Mouse (Mus musculus) testis, postnatal 10 days (tissue): ENCODE data around the gene Tnfaip6.
"Not testable (repeated sequence)": the region's sequence is repeated elsewhere in the genome, so short reads cannot be mapped to it uniquely, and the experiment has no call there.

ENCODE experiments used
- DNase-seq: peaks from one replicate; pipeline ENCODE4 v3.0.0; 2021; ENCODE audit warnings: low spot score

Gene Tnfaip6

GRCm38 (mm10) chr2:52037882-52038281, at the start of gene Tnfaip6:
TSS of gene Tnfaip6 (plus strand) at chr2:52038009.
- peak; percentile 57 for DNase-seq

GRCm38 (mm10) chr2:51989559-51989958, 48.2 kb upstream of the Tnfaip6 start:
- no peak for DNase-seq

GRCm38 (mm10) chr2:51991447-51991846, 46.4 kb upstream of the Tnfaip6 start:
- DNase-seq, result no peak

GRCm38 (mm10) chr2:51999996-52000395, 37.8 kb upstream of the Tnfaip6 start:
- no peak for DNase-seq

GRCm38 (mm10) chr2:52001521-52001920, 36.3 kb upstream of the Tnfaip6 start:
- no peak for DNase-seq

- DNase-seq, result not testable (repeated sequence)
Measured at GRCm38 (mm10) chr2:52002299-52002698, 35.5 kb upstream of the Tnfaip6 start.

GRCm38 (mm10) chr2:52006380-52006779, 31.4 kb upstream of the Tnfaip6 start:
- DNase-seq, result no peak

- not testable (repeated sequence) for DNase-seq
Measured at GRCm38 (mm10) chr2:52011820-52012219, 26.0 kb upstream of the Tnfaip6 start.

GRCm38 (mm10) chr2:52013306-52013820, 24.4 kb upstream of the Tnfaip6 start:
- DNase-seq, result no peak

GRCm38 (mm10) chr2:52016361-52016760, 21.4 kb upstream of the Tnfaip6 start:
- no peak for DNase-seq

- no peak for DNase-seq
Measured at GRCm38 (mm10) chr2:52027061-52027460, 10.7 kb upstream of the Tnfaip6 start.

- no peak for DNase-seq
Measured at GRCm38 (mm10) chr2:52029426-52029825, 8.4 kb upstream of the Tnfaip6 start.

GRCm38 (mm10) chr2:52031491-52031890, 6.3 kb upstream of the Tnfaip6 start:
- DNase-seq, result no peak

GRCm38 (mm10) chr2:52034601-52035000, 3.2 kb upstream of the Tnfaip6 start:
- no peak for DNase-seq

GRCm38 (mm10) chr2:52035144-52035543, 2.7 kb upstream of the Tnfaip6 start:
- DNase-seq, result no peak

- DNase-seq, result no peak
Measured at GRCm38 (mm10) chr2:52036929-52037595, 747 bp upstream of the Tnfaip6 start.

- no peak for DNase-seq
Measured at GRCm38 (mm10) chr2:52038558-52038957, 749 bp downstream of the Tnfaip6 start.

GRCm38 (mm10) chr2:52039083-52039801, 1.4 kb downstream of the Tnfaip6 start:
- DNase-seq, result no peak

GRCm38 (mm10) chr2:52042132-52042531, 4.3 kb downstream of the Tnfaip6 start:
- no peak for DNase-seq

- no peak for DNase-seq
Measured at GRCm38 (mm10) chr2:52042714-52043113, 4.9 kb downstream of the Tnfaip6 start.

- no peak for DNase-seq
Measured at GRCm38 (mm10) chr2:52043485-52043884, 5.7 kb downstream of the Tnfaip6 start.

- DNase-seq, result no peak
Measured at GRCm38 (mm10) chr2:52046032-52046431, 8.2 kb downstream of the Tnfaip6 start.

GRCm38 (mm10) chr2:52050823-52051222, 13.0 kb downstream of the Tnfaip6 start:
- no peak for DNase-seq
